27 mouse cellular contexts compared by ENCODE assay signal in the genomic region with DNA sequence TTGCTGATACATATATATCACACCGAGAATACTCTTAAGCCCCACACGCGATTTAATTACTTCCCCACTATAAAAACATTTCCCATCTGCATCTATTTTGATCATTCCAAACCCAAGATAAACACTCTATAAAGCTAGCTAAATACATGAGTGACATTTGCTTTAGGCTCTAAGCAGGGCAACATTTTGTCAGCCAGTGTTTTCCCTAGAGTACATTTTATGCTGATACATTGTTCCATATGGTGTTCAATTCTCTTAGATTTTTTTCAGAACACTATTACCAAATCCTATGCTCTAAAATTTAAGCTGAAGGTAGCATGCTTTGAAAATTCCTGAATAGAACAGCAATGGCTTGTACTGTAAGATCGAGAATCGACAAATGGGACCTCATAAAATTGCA.
"Had no signal": no experiment of that assay in that cellular context is flagged by ENCODE, and none has a peak within 500 bp of the region (broad histone marks: within the 10 kb centered on the region; RNA-seq: fewer than 3 reads in every experiment).

No protein-coding gene starts in this region.

- H3K27me3 ChIP-seq: heart, embryonic 12.5 days; hindbrain, embryonic 12.5 days; intestine, embryonic 15.5 days; limb, embryonic 13.5 days; liver, embryonic 13.5 days; liver, embryonic 15.5 days had no signal

- H3K9me3 ChIP-seq: heart, embryonic 10.5 days; heart, embryonic 12.5 days; hindbrain, embryonic 10.5 days; hindbrain, embryonic 12.5 days; intestine, embryonic 15.5 days; limb, embryonic 13.5 days; liver, embryonic 13.5 days; liver, embryonic 15.5 days had no signal

- H3K4me1 ChIP-seq: heart, embryonic 10.5 days; heart, embryonic 12.5 days; hindbrain, embryonic 12.5 days; intestine, embryonic 15.5 days; limb, embryonic 13.5 days; liver, embryonic 13.5 days; liver, embryonic 15.5 days had no signal

- H3K9ac ChIP-seq: heart, embryonic 12.5 days; hindbrain, embryonic 12.5 days; hindbrain, embryonic 14.5 days; intestine, embryonic 15.5 days; limb, embryonic 13.5 days; liver, embryonic 13.5 days; liver, embryonic 15.5 days; liver, postnatal 0 days had no signal

- H3K27ac ChIP-seq: heart, embryonic 10.5 days; hindbrain, embryonic 10.5 days; hindbrain, embryonic 12.5 days; hindbrain, embryonic 14.5 days; intestine, embryonic 15.5 days; layer of hippocampus, adult 2 months; left cerebral cortex, adult 2 months; limb, embryonic 13.5 days; liver, embryonic 13.5 days; liver, embryonic 15.5 days had no signal

- ATAC-seq: hindbrain, embryonic 16.5 days; inflammation-experienced regulatory T-cells, adult 6 months; intestine, embryonic 15.5 days; intestine, postnatal 0 days; liver, postnatal 0 days had no signal

- H3K4me2 ChIP-seq: heart, embryonic 12.5 days; hindbrain, embryonic 12.5 days; hindbrain, embryonic 14.5 days; intestine, embryonic 15.5 days; limb, embryonic 13.5 days; liver, embryonic 11.5 days; liver, embryonic 13.5 days; liver, embryonic 15.5 days had no signal

- DNase-seq: gastrocnemius, postnatal 14 days; gastrocnemius, postnatal 36 days; heart, adult 11 months; heart, postnatal 10 days; heart, postnatal 4 days; kidney, adult 18-20 months; kidney, adult 9 months; kidney, postnatal 10 days; kidney, postnatal 25 days; kidney, postnatal 4 days; liver; liver, embryonic 13.5 days; liver, postnatal 0 days had no signal

- H3K36me3 ChIP-seq: heart, embryonic 10.5 days; heart, embryonic 12.5 days; hindbrain, embryonic 10.5 days; hindbrain, embryonic 12.5 days; intestine, embryonic 15.5 days; limb, embryonic 13.5 days; liver, embryonic 13.5 days; liver, embryonic 15.5 days had no signal

- H3K4me3 ChIP-seq: heart, embryonic 10.5 days; heart, embryonic 12.5 days; hindbrain, embryonic 10.5 days; hindbrain, embryonic 12.5 days; intestine, embryonic 15.5 days; layer of hippocampus, adult 2 months; left cerebral cortex, adult 2 months; limb, embryonic 13.5 days; liver, embryonic 13.5 days; liver, embryonic 15.5 days had no signal
